Comparison of ENCODE assay signal across 9 mouse cellular contexts in genomic region chr7:25105411-25106160, GRCm38 (mm10). TPM values are rescaled to one million over a fixed set of nuclear protein-coding genes. Genes with fewer than 3 reads are reported as not detected.
DNase-seq lines count a peak whose midpoint lies in the region; ATAC-seq and TF ChIP-seq lines count a peak whose summit lies in the region.
"Had no signal": no experiment of that assay in that cellular context is flagged by ENCODE, and none has a peak within 500 bp of the region (broad histone marks: within the 10 kb centered on the region; RNA-seq: fewer than 3 reads in every experiment).

No protein-coding gene starts in this region.

- ATAC-seq in liver, embryonic 11.5 days (replicated peaks; ENCODE audit: low FRiP score), result peak; percentile 36; the same call in 1 of the 2 replicates
- 0 out of 2 replicates have a peak, but pooled peaks have one; percentile 45 for ATAC-seq in neural tube, embryonic 11.5 days (ENCODE audit: insufficient read depth, low FRiP score, low TSS enrichment)

- no peaks in the 10 kb centered on the region for H3K36me3 ChIP-seq in C2C12 (ENCODE audit: control insufficient read depth, insufficient read depth)
- no peaks in the 10 kb centered on the region for H3K36me3 ChIP-seq in liver, embryonic 11.5 days (ENCODE audit: control insufficient read depth, insufficient read depth, low read length)
- H3K36me3 ChIP-seq in neural tube, embryonic 11.5 days (ENCODE audit: control insufficient read depth, insufficient read depth, low read length), result no peaks in the 10 kb centered on the region

- no peak for TF ChIP-seq POLR2A in cortical plate, adult 2 months (IDR thresholded peaks at IDR 0.05; ENCODE audit: extremely low read depth, insufficient read depth, low read length)

- no peak overlapping the region for H3K4me2 ChIP-seq in liver, embryonic 11.5 days
- no peak overlapping the region for H3K4me2 ChIP-seq in neural tube, embryonic 11.5 days (ENCODE audit: low read depth)

- WGBS in liver, embryonic 11.5 days, result 21% methylated on average over 17 of the region's 17 CpGs
- WGBS in neural tube, embryonic 11.5 days, result 21% methylated on average over 17 of the region's 17 CpGs

- DNase-seq in adrenal gland, adult 18-20 months (ENCODE audit: low spot score in 2 of 2), result peak; percentile 77 to 78
- peak; percentile 42 for DNase-seq in gastrocnemius, postnatal 25 days
- DNase-seq in kidney, adult 9 months, result peak; percentile 78
- DNase-seq in liver, embryonic 11.5 days (ENCODE audit: low spot score), result peak; percentile 76
- DNase-seq in neural tube, embryonic 11.5 days (ENCODE audit: low spot score), result peak; percentile 88
- DNase-seq in telencephalon, adult 2 months (ENCODE audit: low read depth, low spot score), result peak; percentile 42

- H3K27ac ChIP-seq in cortical plate, adult 2 months (ENCODE audit: insufficient read depth, low read length), result no peak overlapping the region
- H3K27ac ChIP-seq in liver, embryonic 11.5 days (ENCODE audit: low read depth, low read length), result no peak overlapping the region
- H3K27ac ChIP-seq in neural tube, embryonic 11.5 days (ENCODE audit: low read depth, low read length), result no peak overlapping the region

- no peaks in the 10 kb centered on the region for H3K4me1 ChIP-seq in cortical plate, adult 2 months (ENCODE audit: control insufficient read depth, insufficient read depth, low read length)
- no peaks in the 10 kb centered on the region for H3K4me1 ChIP-seq in liver, embryonic 11.5 days (replicated peaks; ENCODE audit: control insufficient read depth, insufficient read depth, low read length)
- H3K4me1 ChIP-seq in neural tube, embryonic 11.5 days (ENCODE audit: control insufficient read depth, insufficient read depth, low read length), result 0 out of 2 replicates have a peak, but pooled peaks cover 5% of the 10 kb centered on the region

- H3K27me3 ChIP-seq in C2C12 (ENCODE audit: control insufficient read depth, insufficient read depth, insufficient read length), result peaks cover 34% of the 10 kb centered on the region
- H3K27me3 ChIP-seq in liver, embryonic 11.5 days (replicated peaks; ENCODE audit: control insufficient read depth, insufficient read depth, low read length), result no peaks in the 10 kb centered on the region
- no peaks in the 10 kb centered on the region for H3K27me3 ChIP-seq in neural tube, embryonic 11.5 days (ENCODE audit: control insufficient read depth, insufficient read depth, low read length)

- no peaks in the 10 kb centered on the region for H3K79me2 ChIP-seq in C2C12 (ENCODE audit: control insufficient read depth, insufficient read depth)

- H3K4me3 ChIP-seq in C2C12 (ENCODE audit: insufficient read depth, poor library complexity, severe bottlenecking), result no peak overlapping the region
- H3K4me3 ChIP-seq in cortical plate, adult 2 months (ENCODE audit: insufficient read depth, low read length), result no peak overlapping the region
- H3K4me3 ChIP-seq in liver, embryonic 11.5 days (ENCODE audit: low read depth, low read length), result no peak overlapping the region
- no peak overlapping the region for H3K4me3 ChIP-seq in neural tube, embryonic 11.5 days (ENCODE audit: low read depth, low read length)
- H3K4me3 ChIP-seq: erythroblast, embryonic 14.5 days had no signal

- no peak overlapping the region for H3K9ac ChIP-seq in liver, embryonic 11.5 days (ENCODE audit: low read depth, low read length)
- H3K9ac ChIP-seq in neural tube, embryonic 11.5 days (ENCODE audit: low read length), result no peak overlapping the region

- no peaks in the 10 kb centered on the region for H3K9me3 ChIP-seq in liver, embryonic 11.5 days (ENCODE audit: control insufficient read depth, low read length)
- H3K9me3 ChIP-seq in neural tube, embryonic 11.5 days (ENCODE audit: control insufficient read depth, low read length), result no peaks in the 10 kb centered on the region

- TF ChIP-seq CTCF in C2C12 (IDR thresholded peaks at IDR 0.05; ENCODE audit: control insufficient read depth, insufficient read depth, insufficient read length), result peak; percentile 93
- peak; percentile 83 for TF ChIP-seq CTCF in cortical plate, adult 2 months (IDR thresholded peaks at IDR 0.05; ENCODE audit: extremely low read depth, insufficient read depth, low read length)

- no peaks in the 10 kb centered on the region for H3K79me3 ChIP-seq in C2C12 (ENCODE audit: low read depth)

- H3ac ChIP-seq in C2C12 (ENCODE audit: control insufficient read depth, insufficient read length, low read depth), result no peak overlapping the region

TF ChIP-seq in C2C12, 6 proteins besides CTCF, POLR2A, EP300 and RAD21:
- TF ChIP-seq FOSL1 (IDR thresholded peaks at IDR 0.05; ENCODE audit: insufficient read depth, low read length, poor library complexity, severe bottlenecking) (no peak), CEBPB (IDR thresholded peaks at IDR 0.05; ENCODE audit: low read depth) (no peak), MYOD1 (IDR thresholded peaks at IDR 0.05; ENCODE audit: control insufficient read depth, insufficient read length, low read depth) (no peak), MAX (IDR thresholded peaks at IDR 0.05) (no peak), MYOG (IDR thresholded peaks at IDR 0.05; ENCODE audit: control insufficient read depth, extremely low read depth, insufficient read length) (no peak), USF1 (IDR thresholded peaks at IDR 0.05; ENCODE audit: low read depth) (no peak)

RNA-seq across cellular contexts. Expression of gene Zfp574, which starts 33.2 kb away (rescaled TPM):
- polyA plus RNA-seq in C2C12 (2012; fragmentation: generic; extraction: Trizol), result 15.5 TPM
- total RNA-seq in adrenal gland, adult 18-20 months (2021), result 10 to 100 TPM; 18.6 to 19.6 TPM
- polyA plus RNA-seq in cortical plate, adult 2 months (2012; rRNA removed), result 36.6 and 39.2 TPM in 2 replicates
- total RNA-seq in gastrocnemius, postnatal 25 days (2021), result 1 to 10 TPM; 6.1 to 6.3 TPM
- polyA plus RNA-seq in liver, embryonic 11.5 days (2014; fragmentation: Nextera tagmentation; extraction: Ambion mirVana), result 22.8 and 23.1 TPM in 2 replicates
- 29.3 and 29.6 TPM in 2 replicates for polyA plus RNA-seq in neural tube, embryonic 11.5 days (2014; fragmentation: Nextera tagmentation; extraction: Ambion mirVana)

RNA-seq across cellular contexts. Expression of gene Grik5, which starts 33.4 kb away (rescaled TPM):
- 9.8 TPM for polyA plus RNA-seq in C2C12 (2012; fragmentation: generic; extraction: Trizol)
- 10 to 100 TPM; 15.3 to 17.2 TPM for total RNA-seq in adrenal gland, adult 18-20 months (2021)
- 191 and 201 TPM in 2 replicates for polyA plus RNA-seq in cortical plate, adult 2 months (2012; rRNA removed)
- 1 to 10 TPM; 2.3 to 2.7 TPM for total RNA-seq in gastrocnemius, postnatal 25 days (2021)
- 3.5 and 5.3 TPM in 2 replicates for polyA plus RNA-seq in liver, embryonic 11.5 days (2014; fragmentation: Nextera tagmentation; extraction: Ambion mirVana)
- polyA plus RNA-seq in neural tube, embryonic 11.5 days (2014; fragmentation: Nextera tagmentation; extraction: Ambion mirVana), result 8.9 and 9.6 TPM in 2 replicates

Comparison
In these comparisons a context has a peak if more than half of its experiments do, and no peak if none do; other contexts are left out.
1. RNA of gene Grik5, which starts 33.4 kb away (polyA plus RNA-seq): 191 to 201 TPM in cortical plate, adult 2 months; 9.8 TPM in C2C12 (single experiment), 8.9 to 9.6 TPM in neural tube, embryonic 11.5 days and 3.5 to 5.3 TPM in liver, embryonic 11.5 days; every median in the first group is over 10 times any median in the second.
2. Peak in every context shown above with its lines, with median percentiles within 50 percentile points of each other: DNase-seq.